Mouse (Mus musculus) limb, embryonic 12.5 days (tissue): ENCODE measurements around the gene Vipr2. TPM values are rescaled to one million over a fixed set of nuclear protein-coding genes. Genes with fewer than 3 reads are reported as not detected.

Source experiments
- ATAC-seq: fragments of 200-750 bp; cut with Nextera tagmentation; 2 replicates; pipeline ENCODE4 v1.8.0; 2017; ENCODE audit warnings: low read depth, moderate TSS enrichment; ENCODE audit not compliant: insufficient number of reproducible peaks, insufficient read depth, low FRiP score, low TSS enrichment
- H3K27ac ChIP-seq: fragments of 300-500 bp; sonication (generic); 2 replicates; pipeline ENCODE4 v1.5.1; 2016; ENCODE audit warnings: mild to moderate bottlenecking, moderate library complexity
- H3K27me3 ChIP-seq: fragments of 300-500 bp; sonication (generic); 2 replicates; pipeline ENCODE4 v1.6.1; 2016; ENCODE audit warnings: mild to moderate bottlenecking, moderate library complexity
- H3K36me3 ChIP-seq: fragments of 300-500 bp; sonication (generic); 2 replicates; pipeline ENCODE4 v1.6.1; 2016; ENCODE audit warnings: mild to moderate bottlenecking, moderate library complexity
- H3K4me1 ChIP-seq: fragments of 300-500 bp; sonication (generic); replicated peaks from 2 replicates; pipeline ENCODE4 v1.6.1; 2016
- H3K4me2 ChIP-seq: fragments of 300-500 bp; sonication (generic); 2 replicates; pipeline ENCODE4 v1.6.1; 2016; ENCODE audit warnings: mild to moderate bottlenecking, moderate library complexity
- H3K4me3 ChIP-seq: fragments of 300-500 bp; sonication (generic); replicated peaks from 2 replicates; pipeline ENCODE4 v1.5.1; 2016; ENCODE audit warnings: mild to moderate bottlenecking
- H3K9ac ChIP-seq: fragments of 300-500 bp; sonication (generic); replicated peaks from 2 replicates; pipeline ENCODE4 v1.6.1; 2016; ENCODE audit warnings: mild to moderate bottlenecking, moderate library complexity
- H3K9me3 ChIP-seq: fragments of 300-500 bp; sonication (generic); 2 replicates; pipeline ENCODE4 v1.6.1; 2016; ENCODE audit warnings: mild to moderate bottlenecking, moderate library complexity
- WGBS: fragments of 180-500 bp; shearing (Covaris S2); methylation state at CpG from one replicate; pipeline ENCODE4 v1.1.7; 2016; 5-methylcytosine and 5-hydroxymethylcytosine counted together
- polyA plus RNA-seq: library from polyadenylated mRNA; unstranded; fragments of >200 nt; fragmentation: Nextera tagmentation; extraction: Ambion mirVana; gene quantifications from 2 replicates; pipeline ENCODE4 v1.2.1, GENCODE M21; 2016

The Vipr2 gene
- polyA plus RNA-seq, 1 experiment from 2014 or later, result 2.2 TPM

DNA sequence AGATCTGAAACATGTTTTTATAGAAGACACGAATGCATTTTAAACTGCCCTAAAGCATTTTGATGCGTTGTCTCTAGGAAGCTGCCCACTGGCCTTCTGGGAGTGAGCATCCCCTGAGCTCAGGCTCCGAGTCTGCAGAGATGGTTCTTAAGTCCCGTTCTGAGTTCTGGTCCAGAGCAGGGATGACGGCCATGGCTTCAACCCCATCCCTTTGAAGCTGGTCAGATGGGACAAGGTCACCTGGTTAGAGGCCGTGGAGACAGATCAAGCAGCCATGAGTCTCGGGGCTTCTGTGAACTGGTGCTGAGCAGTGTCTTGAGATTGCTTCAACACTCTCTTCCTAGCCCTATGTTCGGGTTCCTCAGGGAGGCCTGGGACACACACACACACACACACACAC lies 19.6 kb downstream of the Vipr2 start:
- H3K4me3 ChIP-seq, result no peak overlapping the region
- H3K9me3 ChIP-seq, result no peaks in the 10 kb centered on the region
- ATAC-seq, result no peak
- H3K27me3 ChIP-seq, result no peaks in the 10 kb centered on the region
- H3K36me3 ChIP-seq, result no peaks in the 10 kb centered on the region
- H3K4me2 ChIP-seq, result no peak overlapping the region
- no peaks in the 10 kb centered on the region for H3K4me1 ChIP-seq
- WGBS, result 85% methylated on average over 8 of the region's 8 CpGs
- no peak overlapping the region for H3K9ac ChIP-seq
- no peak overlapping the region for H3K27ac ChIP-seq

DNA sequence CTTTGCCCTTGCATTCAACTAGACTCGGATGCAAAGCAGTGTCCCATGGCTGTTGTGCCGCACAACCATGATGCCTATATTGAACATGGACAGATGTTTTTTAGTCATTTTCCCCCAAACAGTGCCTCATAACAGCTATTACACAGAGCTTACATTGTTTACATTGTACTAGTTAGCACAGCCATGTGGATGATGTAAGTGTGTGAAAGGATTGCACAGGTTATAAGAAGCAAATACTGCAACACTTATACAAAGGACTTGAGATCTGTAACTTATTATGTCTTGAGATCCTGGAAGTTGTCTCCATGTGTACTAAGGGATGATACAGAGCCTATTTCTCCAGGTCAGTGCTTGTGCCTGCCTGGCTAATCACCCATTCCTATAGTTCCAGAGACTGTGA lies 24.4 kb downstream of the Vipr2 start:
- H3K9me3 ChIP-seq, result no peaks in the 10 kb centered on the region
- 88% methylated on average over 2 of the region's 2 CpGs for WGBS
- no peaks in the 10 kb centered on the region for H3K36me3 ChIP-seq

DNA sequence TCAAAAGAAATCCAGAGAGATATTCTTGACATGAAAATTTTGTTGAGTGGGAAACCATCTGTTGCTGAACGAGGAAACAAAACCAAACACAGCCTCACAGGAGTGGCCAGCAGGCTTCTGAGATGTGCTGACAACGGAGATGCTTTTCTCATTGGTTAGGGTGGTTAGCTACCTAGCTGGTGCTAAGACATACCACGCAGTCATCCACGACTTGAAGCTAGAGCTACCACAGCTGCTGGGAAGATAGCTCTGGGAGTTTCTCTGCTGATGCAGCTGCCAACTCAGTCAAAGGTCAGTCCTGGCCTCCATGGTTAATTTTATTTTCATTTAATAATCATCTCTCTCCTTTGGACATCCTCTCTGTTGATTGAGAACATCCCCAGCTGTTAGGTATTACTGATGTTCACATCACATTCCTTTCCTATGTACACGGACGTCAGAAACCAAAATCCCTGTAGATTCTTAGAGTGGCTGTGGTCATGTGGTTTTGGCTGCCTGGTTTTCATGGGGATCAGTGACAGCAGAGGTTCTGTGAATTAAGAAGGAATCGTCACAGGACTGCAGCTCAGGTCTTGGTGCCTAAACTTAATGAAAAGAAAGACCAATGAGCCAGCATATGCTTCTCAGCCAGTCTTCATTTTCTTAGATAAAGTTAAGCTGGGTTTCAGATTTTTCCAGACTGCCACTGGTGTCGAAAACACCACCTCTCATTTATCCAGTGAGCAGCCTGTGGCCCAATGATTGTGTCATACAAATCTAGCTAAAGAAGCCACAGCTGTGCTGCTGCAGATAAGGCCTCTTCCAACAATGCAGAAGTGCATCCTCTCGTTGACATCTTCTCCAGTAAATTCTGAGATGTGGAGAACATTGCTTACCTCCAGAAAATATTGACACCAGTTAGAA lies 32.2 kb downstream of the Vipr2 start:
- ATAC-seq, result no peak
- H3K9me3 ChIP-seq, result 0 out of 2 replicates have a peak, but pooled peaks cover 4% of the 10 kb centered on the region
- H3K27ac ChIP-seq, result no peak overlapping the region
- no peaks in the 10 kb centered on the region for H3K4me1 ChIP-seq
- H3K4me2 ChIP-seq, result no peak overlapping the region
- WGBS, result 79% methylated on average over 9 of the region's 9 CpGs
- H3K9ac ChIP-seq, result no peak overlapping the region
- H3K36me3 ChIP-seq, result no peaks in the 10 kb centered on the region
- no peaks in the 10 kb centered on the region for H3K27me3 ChIP-seq
- no peak overlapping the region for H3K4me3 ChIP-seq

More for the DNA sequence above, 24.4 kb downstream of the Vipr2 start:
- Histone ChIP-seq H3K27ac (no peak overlapping the region), H3K9ac (no peak overlapping the region), H3K4me3 (no peak overlapping the region), H3K4me2 (no peak overlapping the region), H3K27me3 (no peaks in the 10 kb centered on the region), H3K4me1 (no peaks in the 10 kb centered on the region)
- no peak for ATAC-seq

DNA sequence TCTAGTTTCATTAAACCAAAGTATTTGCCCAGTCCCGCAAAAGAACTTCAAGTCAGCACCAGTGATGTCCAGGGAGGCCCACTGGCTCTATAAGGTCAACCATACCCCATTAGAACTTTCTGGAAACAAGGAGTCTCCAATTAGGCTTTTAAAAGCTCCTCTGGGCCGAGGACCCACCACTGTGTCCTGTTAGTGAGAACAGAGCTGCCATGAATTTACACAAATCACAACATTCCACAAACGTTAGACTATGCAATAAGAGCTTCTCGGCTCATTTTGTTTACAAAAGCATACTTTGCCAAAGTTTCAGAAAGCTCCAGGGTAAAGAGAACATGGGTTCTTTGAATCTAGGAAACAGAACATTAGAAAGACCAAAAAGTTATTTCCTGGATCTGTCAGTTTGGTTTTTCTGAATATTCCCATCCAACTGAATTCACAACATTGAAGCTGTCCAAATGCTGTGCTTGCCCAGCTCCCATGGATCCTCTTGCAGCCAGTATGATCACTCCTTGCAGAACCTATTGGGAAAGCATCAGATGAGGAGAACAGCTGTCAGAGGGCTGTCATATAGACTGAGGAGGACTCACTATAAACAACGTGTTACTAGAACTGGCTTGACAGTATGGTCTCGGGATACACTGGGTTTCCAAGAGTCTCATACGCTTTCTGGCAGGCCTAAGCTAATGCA lies 33.6 kb downstream of the Vipr2 start:
- WGBS, result 82% methylated on average over 7 of the region's 7 CpGs
- no peak overlapping the region for H3K4me3 ChIP-seq
- no peaks in the 10 kb centered on the region for H3K36me3 ChIP-seq
- H3K27ac ChIP-seq, result no peak overlapping the region
- no peak overlapping the region for H3K9ac ChIP-seq
- H3K27me3 ChIP-seq, result no peaks in the 10 kb centered on the region
- 0 out of 2 replicates have a peak, but pooled peaks cover 4% of the 10 kb centered on the region for H3K9me3 ChIP-seq
- H3K4me1 ChIP-seq, result no peaks in the 10 kb centered on the region
- no peak for ATAC-seq
- H3K4me2 ChIP-seq, result no peak overlapping the region

DNA sequence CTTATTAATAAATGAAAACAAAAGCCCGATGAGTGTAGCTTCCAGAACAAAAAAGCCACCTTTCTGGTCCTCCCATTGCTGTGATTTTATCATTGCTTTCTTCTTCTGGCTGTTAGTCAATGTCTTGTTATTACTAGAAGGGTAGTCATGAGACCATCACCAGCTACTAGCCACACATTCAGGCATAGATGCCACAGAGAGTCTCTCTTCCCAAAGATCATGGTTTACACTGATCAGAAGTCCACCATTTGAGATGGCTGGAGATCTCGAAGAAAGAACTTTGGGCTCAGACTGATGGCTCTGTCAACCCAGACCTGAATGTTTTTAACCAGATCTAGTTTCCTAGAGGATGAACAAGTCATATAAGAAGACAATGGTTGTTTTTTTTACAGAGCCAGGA lies 38.3 kb downstream of the Vipr2 start:
- Histone ChIP-seq H3K4me1 (no peaks in the 10 kb centered on the region), H3K4me3 (no peak overlapping the region), H3K9ac (no peak overlapping the region), H3K4me2 (no peak overlapping the region), H3K9me3 (no peaks in the 10 kb centered on the region), H3K27me3 (no peaks in the 10 kb centered on the region), H3K27ac (no peak overlapping the region), H3K36me3 (no peaks in the 10 kb centered on the region)
- no peak for ATAC-seq
- WGBS, result 88% methylated on average over 2 of the region's 2 CpGs

DNA sequence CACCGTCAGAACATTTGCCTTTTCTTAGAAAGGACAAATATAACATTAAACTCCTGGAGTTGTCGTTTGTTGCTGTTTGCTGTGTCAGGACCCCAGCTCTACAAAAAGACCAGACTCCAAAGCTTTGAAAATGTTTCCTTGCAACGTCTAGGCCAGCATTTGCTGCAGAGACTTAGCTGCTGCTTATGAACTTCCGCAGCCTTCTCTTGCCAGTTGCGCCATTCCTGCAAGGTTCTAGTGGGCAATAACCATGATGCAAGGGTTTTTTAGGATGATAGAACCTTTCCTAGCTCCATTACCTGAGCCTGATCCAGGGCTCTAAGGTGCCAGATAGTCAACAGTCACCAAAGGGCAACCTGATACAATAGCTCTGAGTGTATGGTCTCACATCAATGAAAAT lies 38.9 kb downstream of the Vipr2 start:
- Histone ChIP-seq H3K4me1 (no peaks in the 10 kb centered on the region), H3K27me3 (no peaks in the 10 kb centered on the region), H3K4me3 (no peak overlapping the region), H3K9me3 (no peaks in the 10 kb centered on the region), H3K27ac (no peak overlapping the region), H3K36me3 (no peaks in the 10 kb centered on the region), H3K4me2 (no peak overlapping the region), H3K9ac (no peak overlapping the region)
- ATAC-seq, result no peak
- 89% methylated on average over 5 of the region's 5 CpGs for WGBS

DNA sequence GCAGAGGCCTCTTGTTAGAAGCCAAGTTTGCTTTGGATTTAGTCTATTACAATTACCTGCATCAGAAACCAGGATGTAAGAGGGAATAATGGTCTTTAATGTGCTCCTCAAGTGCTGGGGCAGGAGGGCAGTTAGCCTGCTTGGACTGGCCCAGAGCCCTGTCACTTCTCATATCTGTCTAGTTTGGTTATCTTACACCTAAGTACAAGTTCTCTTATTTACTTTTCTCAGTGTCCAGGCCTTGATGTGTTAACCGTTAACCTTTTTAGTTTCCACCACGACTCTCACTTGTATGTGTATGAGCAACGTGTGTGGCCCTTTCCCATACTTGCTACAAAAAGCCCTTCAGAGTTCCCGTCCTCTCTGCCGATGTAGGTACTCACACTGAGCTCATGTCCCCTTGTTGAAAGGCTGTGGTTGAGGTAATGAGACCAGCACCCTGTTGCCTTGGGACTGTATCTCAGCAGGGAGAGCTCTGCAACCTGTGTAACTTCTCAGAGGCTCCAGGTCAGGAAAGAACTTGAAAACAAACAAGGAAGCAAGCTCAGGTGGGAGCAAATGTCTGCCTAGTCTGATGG lies 39.9 kb downstream of the Vipr2 start:
- no peak overlapping the region for H3K27ac ChIP-seq
- H3K4me3 ChIP-seq, result no peak overlapping the region
- H3K4me2 ChIP-seq, result no peak overlapping the region
- H3K4me1 ChIP-seq, result no peaks in the 10 kb centered on the region
- H3K9ac ChIP-seq, result no peak overlapping the region
- H3K36me3 ChIP-seq, result no peaks in the 10 kb centered on the region
- WGBS, result 77% methylated on average over 5 of the region's 5 CpGs
- no peak for ATAC-seq
- no peaks in the 10 kb centered on the region for H3K9me3 ChIP-seq
- H3K27me3 ChIP-seq, result no peaks in the 10 kb centered on the region

DNA sequence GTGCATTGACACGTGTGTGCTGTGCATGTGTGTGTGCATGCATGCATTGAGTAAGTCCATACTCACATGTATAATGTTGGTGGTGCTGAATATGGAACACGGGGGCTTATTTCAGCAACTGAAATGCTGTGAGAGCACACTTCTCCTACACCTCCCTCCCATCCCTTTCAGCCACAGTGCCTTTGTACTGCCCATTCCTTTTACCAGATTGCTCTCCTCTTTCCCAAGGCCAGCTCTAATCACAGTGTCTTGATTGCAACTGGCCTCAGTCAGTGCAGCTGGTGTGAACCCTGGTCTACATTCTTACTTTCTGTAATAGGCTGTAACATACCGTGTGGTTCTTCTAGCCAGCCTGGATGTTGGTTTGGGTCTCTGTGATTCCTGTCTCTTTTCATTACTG lies 41.5 kb downstream of the Vipr2 start:
- H3K27ac ChIP-seq, result no peak overlapping the region
- H3K4me2 ChIP-seq, result no peak overlapping the region
- H3K27me3 ChIP-seq, result no peaks in the 10 kb centered on the region
- WGBS, result 90% methylated on average over 3 of the region's 3 CpGs
- H3K9ac ChIP-seq, result no peak overlapping the region
- no peaks in the 10 kb centered on the region for H3K9me3 ChIP-seq
- ATAC-seq, result no peak
- H3K4me1 ChIP-seq, result no peaks in the 10 kb centered on the region
- H3K36me3 ChIP-seq, result no peaks in the 10 kb centered on the region
- H3K4me3 ChIP-seq, result no peak overlapping the region

DNA sequence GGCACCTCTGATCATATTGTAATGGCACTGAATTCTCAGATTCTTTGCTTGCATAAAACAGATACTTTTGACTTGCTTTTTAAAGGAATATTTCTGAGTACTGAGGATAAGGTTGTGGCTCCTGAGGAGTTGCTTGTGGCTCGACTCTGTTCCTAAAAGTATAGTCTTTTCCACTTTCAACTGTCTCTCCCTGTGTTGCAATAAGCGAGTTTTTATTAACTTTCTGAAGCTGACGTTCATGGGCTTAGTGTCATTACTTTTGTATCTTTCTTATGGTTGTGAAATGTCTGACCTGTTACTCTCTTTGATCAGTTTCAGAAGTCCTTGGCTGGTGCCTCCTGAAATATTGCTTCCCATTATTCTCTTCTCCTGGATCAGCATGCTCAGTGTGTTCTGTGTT lies 46.3 kb downstream of the Vipr2 start:
- Histone ChIP-seq H3K4me3 (no peak overlapping the region), H3K27me3 (no peaks in the 10 kb centered on the region), H3K9me3 (no peaks in the 10 kb centered on the region), H3K36me3 (no peaks in the 10 kb centered on the region), H3K27ac (no peak overlapping the region), H3K9ac (no peak overlapping the region), H3K4me2 (no peak overlapping the region), H3K4me1 (no peaks in the 10 kb centered on the region)
- ATAC-seq, result no peak
- WGBS, result 78% methylated on average over 3 of the region's 3 CpGs

DNA sequence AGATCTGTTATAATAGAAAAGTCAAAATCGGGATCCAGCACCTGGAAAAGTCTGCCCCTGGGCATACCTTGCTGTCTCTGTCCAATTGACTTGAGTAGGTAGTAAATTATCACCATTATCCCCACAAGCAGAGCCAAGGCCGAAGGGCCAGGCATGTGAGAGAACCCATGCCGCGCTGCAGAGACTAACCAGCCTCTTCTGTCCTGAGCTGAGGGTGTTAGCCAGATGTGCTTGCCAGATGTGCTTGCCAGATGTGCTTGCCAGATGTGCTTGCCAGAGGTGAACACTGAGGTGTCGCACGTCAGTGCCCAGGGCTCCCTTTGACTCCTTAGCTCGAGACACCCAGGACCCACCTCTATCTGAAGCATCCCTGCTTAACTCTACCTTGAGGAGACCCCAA lies 53.4 kb downstream of the Vipr2 start:
- ATAC-seq, result no peak
- no peaks in the 10 kb centered on the region for H3K36me3 ChIP-seq
- no peak overlapping the region for H3K9ac ChIP-seq
- no peaks in the 10 kb centered on the region for H3K9me3 ChIP-seq
- H3K4me2 ChIP-seq, result no peak overlapping the region
- H3K27me3 ChIP-seq, result no peaks in the 10 kb centered on the region
- 38% methylated on average over 7 of the region's 7 CpGs for WGBS
- no peak overlapping the region for H3K4me3 ChIP-seq
- H3K27ac ChIP-seq, result no peak overlapping the region
- no peaks in the 10 kb centered on the region; the same call in none of the 2 replicates for H3K4me1 ChIP-seq

DNA sequence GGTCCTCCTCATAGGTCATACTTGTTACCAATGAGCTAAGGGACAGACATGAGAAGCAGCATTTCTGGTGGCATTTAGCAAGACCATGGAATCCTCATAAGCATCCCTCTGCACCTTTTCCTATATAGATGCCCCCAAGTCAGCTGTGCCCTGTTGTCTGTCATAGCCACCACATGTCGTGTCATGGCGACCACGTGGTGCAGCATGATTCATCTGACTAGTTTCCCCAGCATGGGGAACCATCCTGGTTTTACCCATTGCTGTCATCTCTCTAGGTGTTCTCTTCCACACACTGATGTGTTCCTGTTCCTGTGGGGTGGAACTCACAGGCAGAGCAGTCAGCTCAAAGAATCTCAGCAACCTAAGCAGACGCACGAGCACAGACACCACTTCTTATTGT lies 55.4 kb downstream of the Vipr2 start:
- H3K36me3 ChIP-seq, result no peaks in the 10 kb centered on the region
- no peak overlapping the region for H3K4me3 ChIP-seq
- ATAC-seq, result no peak
- no peaks in the 10 kb centered on the region for H3K27me3 ChIP-seq
- H3K4me2 ChIP-seq, result no peak overlapping the region
- no peak overlapping the region for H3K9ac ChIP-seq
- H3K9me3 ChIP-seq, result no peaks in the 10 kb centered on the region
- no peak overlapping the region for H3K27ac ChIP-seq
- no peaks in the 10 kb centered on the region; the same call in none of the 2 replicates for H3K4me1 ChIP-seq
- WGBS, result 80% methylated on average over 5 of the region's 5 CpGs
